Mouse (Mus musculus) thymus, postnatal 25 days (tissue): ENCODE results near the gene Abca1.
A peak's percentile ranks its signal among the peaks of the same experiment; 100 is the strongest.

ENCODE experiments used
- DNase-seq: peaks from one replicate; pipeline ENCODE4 v3.0.0; 2022

The Abca1 gene

DNA sequence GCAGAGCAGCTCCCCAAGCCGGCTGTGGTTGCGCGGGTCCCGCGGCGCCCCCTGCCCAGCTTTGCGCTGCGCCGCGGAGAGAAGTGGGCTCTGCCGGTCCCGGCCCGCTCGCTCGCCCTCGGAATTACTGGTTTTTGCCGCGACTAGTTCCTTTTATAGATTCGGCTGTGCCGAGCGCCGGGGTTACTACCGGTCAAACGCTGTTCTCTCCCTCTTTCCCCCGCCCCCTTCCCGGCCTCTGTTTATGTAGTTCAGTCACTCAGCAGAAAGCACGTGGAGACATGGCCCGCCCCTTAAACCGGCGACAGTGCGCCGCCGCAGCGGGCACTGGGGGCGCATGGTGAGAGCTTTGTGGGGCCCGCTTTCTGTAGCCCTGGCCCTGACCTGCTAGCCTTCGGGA is at the start of gene Abca1:
Abca1 (minus strand) TSS at position 129 of the 400 bp plus-strand sequence.
- DNase-seq: peak; percentile 87

GRCm38 (mm10) chr4:53204482-53204881 is 44.8 kb upstream of the Abca1 start:
- no peak for DNase-seq

GRCm38 (mm10) chr4:53203595-53204400 is 44.1 kb upstream of the Abca1 start:
- no peak for DNase-seq

- no peak for DNase-seq
These were observed 40.6 kb upstream of the Abca1 start for GRCm38 (mm10) chr4:53200276-53200675.

DNA sequence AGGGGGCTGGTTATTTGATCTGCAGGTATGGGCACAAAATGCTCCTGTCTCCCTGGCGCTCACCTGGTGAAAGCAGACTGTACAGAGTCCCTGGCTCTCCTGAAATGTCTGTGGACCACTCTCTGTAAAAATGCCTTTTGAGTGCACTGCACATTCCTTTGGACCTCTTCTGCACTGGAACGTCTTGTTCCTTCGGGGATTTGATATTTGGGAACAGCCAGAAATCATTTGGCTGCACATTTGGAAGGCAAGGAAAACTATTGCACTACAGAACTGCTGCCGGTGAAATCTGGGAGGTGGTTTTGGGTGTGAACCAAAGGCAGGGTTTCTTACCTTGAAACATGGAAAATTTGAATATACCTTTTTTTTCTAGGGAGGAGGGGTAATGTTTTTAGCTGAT is 38.1 kb upstream of the Abca1 start:
- no peak for DNase-seq

GRCm38 (mm10) chr4:53196058-53196771 is 36.5 kb upstream of the Abca1 start:
- DNase-seq: peak; percentile 85

GRCm38 (mm10) chr4:53187071-53187470 is 27.4 kb upstream of the Abca1 start:
- DNase-seq: peak; percentile 50

DNA sequence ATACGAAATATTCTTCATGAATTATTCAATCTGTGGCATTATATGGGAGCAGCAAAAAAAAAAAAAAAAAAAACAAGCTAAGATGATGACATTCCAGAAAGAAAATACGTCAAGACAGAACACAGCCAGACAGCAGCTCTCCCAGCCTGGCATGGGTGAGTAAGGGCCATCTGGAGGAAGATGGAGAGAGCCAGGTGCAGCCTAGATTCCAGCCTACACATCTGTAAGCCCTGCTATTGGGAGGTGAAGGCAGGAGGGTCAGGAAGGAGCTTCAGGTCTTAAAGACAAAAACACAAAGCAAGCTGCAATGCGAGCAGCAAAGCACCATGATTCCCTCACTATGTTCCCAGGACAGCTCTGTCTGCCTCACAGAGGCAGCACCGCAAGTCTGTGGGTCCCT is 26.9 kb upstream of the Abca1 start:
- peak; percentile 25 for DNase-seq

DNA sequence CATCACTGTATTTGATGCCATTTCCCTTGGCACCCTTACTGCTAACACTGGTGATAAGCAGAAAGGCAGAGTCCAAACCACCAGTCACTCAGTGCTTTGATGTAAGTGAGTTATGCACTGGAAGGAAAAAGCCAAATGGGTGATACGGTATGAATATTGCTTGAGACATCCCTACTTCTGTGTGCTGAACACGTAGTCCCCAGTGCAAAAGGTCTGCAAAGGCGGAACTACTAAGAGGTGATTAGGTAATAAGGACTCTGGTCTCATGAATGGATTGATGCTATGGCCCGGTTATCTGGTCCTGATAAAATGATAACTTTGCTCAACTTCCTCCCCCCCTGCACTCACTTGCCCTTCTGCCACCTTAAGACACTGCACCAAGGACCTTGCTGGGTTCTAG is 26.4 kb upstream of the Abca1 start:
- no peak for DNase-seq

- DNase-seq: no peak
These were observed 21.8 kb upstream of the Abca1 start for GRCm38 (mm10) chr4:53181479-53181878.

GRCm38 (mm10) chr4:53179308-53179820 is 19.7 kb upstream of the Abca1 start:
- DNase-seq: no peak

DNA sequence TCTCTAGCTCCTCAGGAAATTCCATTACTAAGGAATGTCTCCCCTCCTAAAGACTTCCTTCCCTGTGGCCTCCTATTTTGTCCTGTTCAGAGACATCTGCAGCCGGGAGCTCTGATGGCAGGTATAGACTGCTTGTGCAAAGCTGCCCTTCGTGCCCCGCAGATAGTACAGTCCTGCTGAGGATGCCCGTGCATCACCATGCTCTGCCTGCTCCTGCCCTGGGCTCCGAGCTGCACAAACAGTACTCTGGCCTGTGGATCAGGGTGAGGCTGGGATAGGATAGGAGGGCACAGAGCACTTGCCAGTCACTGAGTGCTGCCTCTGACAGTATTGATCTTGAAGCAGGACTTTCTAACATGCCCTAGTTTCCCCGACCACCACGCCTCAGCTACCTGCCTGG is 18.8 kb upstream of the Abca1 start:
- no peak for DNase-seq

DNA sequence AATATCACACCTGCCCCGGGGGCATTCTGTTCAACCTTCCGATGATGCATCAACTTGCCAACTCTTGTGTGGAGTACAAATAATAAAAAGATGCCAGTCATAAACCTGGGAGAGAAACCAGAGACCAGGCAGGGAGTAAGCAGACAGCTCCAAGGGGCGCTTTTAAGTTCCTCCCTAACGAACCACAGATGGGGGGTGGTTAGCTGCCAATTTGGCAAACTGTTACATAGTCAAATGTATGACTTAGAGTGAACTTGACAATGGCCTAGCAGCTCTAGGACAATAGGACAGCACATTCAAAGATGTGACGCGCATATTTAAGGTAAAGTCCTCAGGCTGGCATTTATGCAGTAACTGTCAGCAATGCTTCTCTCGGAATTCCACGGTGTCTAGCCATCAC is 18.0 kb upstream of the Abca1 start:
- no peak for DNase-seq

GRCm38 (mm10) chr4:53174906-53175305 is 15.2 kb upstream of the Abca1 start:
- no peak for DNase-seq

DNA sequence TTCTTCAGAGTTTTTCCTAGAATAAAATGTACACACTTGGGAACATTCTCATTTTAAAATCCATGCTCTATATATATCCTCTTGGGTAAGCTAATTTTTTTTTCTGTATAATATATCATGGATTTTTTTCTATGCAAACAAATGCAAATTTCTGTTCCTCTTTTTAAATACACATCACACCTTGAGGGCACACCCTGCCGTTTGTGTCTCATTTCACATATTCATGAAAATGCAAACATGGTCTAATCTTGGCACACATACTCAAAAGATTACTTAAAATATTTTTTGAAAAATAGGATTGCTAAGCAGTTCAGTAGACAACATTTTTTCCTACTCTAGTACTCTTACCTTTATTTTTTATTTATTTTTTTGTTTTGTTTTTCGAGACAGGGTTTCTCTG is 10.7 kb upstream of the Abca1 start:
- DNase-seq: no peak

DNA sequence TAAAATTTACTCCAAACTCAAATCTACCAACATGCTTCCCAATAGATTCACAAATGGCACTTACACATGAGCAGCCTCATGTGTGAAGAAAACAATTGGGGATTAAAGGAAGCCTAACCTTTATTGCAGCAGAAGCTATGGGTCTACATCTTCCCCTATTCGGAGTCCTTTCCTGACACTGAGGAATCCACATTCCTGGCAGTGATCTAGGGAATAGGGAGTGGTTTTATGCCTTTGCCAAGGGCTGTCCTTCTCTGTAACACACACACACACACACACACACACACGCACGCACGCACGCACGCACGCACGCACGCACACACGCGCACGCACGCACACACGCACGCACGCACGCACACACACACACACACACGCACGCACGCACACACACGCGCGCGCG is 5.5 kb upstream of the Abca1 start:
- no peak for DNase-seq

DNA sequence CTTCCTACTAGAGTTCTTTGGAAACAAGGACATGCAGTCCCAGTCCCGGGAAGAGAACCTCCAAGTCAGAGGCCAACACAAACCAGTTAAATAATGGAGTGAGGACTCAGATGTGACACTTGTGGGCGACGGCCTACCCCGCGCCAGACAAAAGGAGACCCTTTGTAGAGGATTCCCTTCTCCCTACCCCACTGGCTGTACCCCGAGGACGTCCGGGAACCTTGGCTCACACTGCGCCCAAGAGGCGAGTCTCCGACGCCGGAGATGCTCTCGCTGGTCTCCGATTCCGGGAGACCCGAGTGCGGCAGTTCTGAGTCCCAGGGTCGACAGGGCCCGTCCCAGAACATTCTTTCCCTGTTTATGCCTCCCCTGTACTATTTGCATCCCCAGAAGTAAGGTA is 519 bp downstream of the Abca1 start:
- DNase-seq: peak; percentile 26

DNA sequence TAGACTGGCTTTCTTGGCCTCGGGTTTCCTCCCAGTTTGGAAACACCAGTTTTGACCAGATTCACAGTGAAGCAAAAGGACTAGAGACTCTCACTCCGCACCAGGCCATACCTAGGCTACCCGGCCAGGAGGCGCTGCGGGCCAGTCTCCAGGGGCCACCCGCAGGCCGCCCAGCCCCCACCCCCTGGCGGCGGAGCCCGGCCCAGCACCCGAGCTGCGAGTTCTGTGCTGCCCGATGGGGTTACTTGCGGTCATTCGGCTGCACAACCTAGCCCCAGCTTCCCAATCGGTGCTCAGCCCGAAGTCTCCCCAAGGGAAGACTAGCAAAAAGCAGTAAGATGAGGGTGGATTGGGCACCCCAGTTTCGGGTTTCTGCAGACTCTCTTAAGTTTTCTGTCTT is 1.1 kb downstream of the Abca1 start:
- DNase-seq: peak; percentile 88

DNA sequence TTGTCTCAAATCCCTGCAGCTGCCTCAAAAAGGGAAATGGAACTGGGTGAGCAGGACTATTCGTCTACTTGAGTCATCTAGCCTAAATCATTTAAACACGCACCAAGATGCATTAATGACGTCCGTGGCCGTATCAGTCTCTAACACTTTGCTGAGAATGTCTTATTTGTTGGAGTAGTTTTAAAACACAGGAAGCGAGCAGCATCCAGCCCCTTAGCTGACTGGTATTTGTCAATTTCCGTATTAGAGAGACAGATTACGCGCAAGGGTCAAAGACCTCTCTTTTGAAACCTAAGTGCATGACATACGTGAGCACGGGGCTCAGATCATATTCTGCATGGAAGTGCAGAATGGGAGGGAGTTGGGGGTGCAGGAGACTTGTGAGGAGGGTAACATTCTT is 4.2 kb downstream of the Abca1 start:
- no peak for DNase-seq

- no peak for DNase-seq
These were observed 6.0 kb downstream of the Abca1 start for GRCm38 (mm10) chr4:53153711-53154110.

- DNase-seq: no peak
These were observed 6.6 kb downstream of the Abca1 start for GRCm38 (mm10) chr4:53153061-53153460.

DNA sequence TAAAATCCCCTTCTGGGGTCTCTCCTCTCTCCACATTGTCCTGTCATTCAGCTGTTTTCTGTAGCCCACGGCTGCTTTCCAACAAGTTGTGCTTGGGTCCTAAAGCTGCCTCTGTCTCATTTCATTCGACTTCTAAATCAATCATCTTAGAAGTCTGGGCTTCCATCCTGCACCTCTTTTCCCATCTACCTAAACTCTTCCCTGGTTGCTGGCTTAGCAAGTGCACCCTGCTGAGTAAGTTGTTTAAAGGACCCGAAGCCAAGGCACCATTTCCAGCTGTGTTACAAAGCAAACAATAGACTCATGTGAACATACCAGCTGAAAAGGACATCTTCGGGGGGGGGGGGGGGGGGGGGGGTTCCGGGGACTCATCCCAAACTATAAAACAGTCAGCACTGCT is 7.0 kb downstream of the Abca1 start:
- no peak for DNase-seq

GRCm38 (mm10) chr4:53150516-53150915 is 9.2 kb downstream of the Abca1 start:
- DNase-seq: no peak

DNA sequence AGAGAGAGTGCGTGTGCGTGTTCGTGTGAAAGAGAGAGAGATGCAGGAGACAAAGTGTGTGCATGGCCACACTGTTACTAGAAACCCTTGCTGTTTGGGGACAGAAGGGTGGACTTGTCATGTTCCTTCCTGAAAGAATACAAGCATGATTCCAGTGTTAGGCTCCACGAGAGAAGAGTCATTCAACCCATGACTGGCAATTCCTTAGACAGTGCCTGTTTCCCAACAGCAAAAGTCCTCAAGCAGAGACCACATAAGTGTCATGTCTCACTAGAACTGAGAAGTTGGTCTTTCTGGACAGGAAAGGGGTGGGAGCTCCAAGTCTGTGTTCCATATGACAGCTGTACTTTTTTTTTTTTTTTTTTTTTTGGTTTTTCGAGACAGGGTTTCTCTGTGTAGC is 10.1 kb downstream of the Abca1 start:
- no peak for DNase-seq
